Mouse (Mus musculus) duodenum, adult 2 months (tissue): ENCODE measurements around the gene Fam171b. TPM values are rescaled to one million over a fixed set of nuclear protein-coding genes. Genes with fewer than 3 reads are reported as not detected.

Experiments
- polyA plus RNA-seq: library from polyadenylated mRNA; depleted of rRNA; stranded (reverse); fragments of >200 nt; gene quantifications from 2 replicates; pipeline ENCODE4 v1.2.3, GENCODE M21; 2012; ENCODE audit warnings: low replicate concordance; rRNA removed

Gene Fam171b
- polyA plus RNA-seq, result 0.08 and 0.33 TPM in 2 replicates

GRCm38 (mm10) chr2:83812483-83813272 is at the start of gene Fam171b:
TSS of gene Fam171b (plus strand) at chr2:83812636.

Other genes starting within 250 kb of the Fam171b start
- 5.4 and 5.5 TPM in 2 replicates for gene Zc3h15, start 168.2 kb upstream of the Fam171b start, polyA plus RNA-seq
- 32.4 and 35.9 TPM in 2 replicates for gene Itgav, start 88.2 kb upstream of the Fam171b start, polyA plus RNA-seq
- gene Zswim2, start 128.6 kb downstream of the Fam171b start, polyA plus RNA-seq, result not detected in 2 replicates
- not detected in 2 replicates for gene Gm13698, start 143.1 kb downstream of the Fam171b start, polyA plus RNA-seq
- not detected in 2 replicates for gene Gm13693, start 148.9 kb downstream of the Fam171b start, polyA plus RNA-seq
- gene Gm13695, start 154.7 kb downstream of the Fam171b start, polyA plus RNA-seq, result not detected in 2 replicates
- gene Gm13696, start 160.5 kb downstream of the Fam171b start, polyA plus RNA-seq, result not detected in 2 replicates
- not detected in 2 replicates for gene Gm13694, start 166.3 kb downstream of the Fam171b start, polyA plus RNA-seq
- not detected in 2 replicates for gene Gm13697, start 172.1 kb downstream of the Fam171b start, polyA plus RNA-seq
- gene Gm13691, start 177.9 kb downstream of the Fam171b start, polyA plus RNA-seq, result not detected in 2 replicates